Comparison of ENCODE assay signal across 9 mouse cellular contexts in genomic region chr3:45382032-45382755, GRCm38 (mm10). TPM values are rescaled to one million over a fixed set of nuclear protein-coding genes. Genes with fewer than 3 reads are reported as not detected.
A peak's percentile ranks its signal among the peaks of the same experiment; 100 is the strongest.
DNase-seq lines count a peak whose midpoint lies in the region; ATAC-seq and TF ChIP-seq lines count a peak whose summit lies in the region.
"Had no signal": no experiment of that assay in that cellular context is flagged by ENCODE, and none has a peak within 500 bp of the region (broad histone marks: within the 10 kb centered on the region; RNA-seq: fewer than 3 reads in every experiment).

No protein-coding gene starts in this region.

- H3K27ac ChIP-seq in heart, embryonic 14.5 days (replicated peaks in 1 of 2; ENCODE audit: control insufficient read depth in 1 of 2, insufficient read depth in 1 of 2, low read depth in 2 of 2, low read length in 2 of 2) = no peak overlapping the region
- no peak overlapping the region for H3K27ac ChIP-seq in embryonic facial prominence, embryonic 10.5 days (replicated peaks)
- H3K27ac ChIP-seq in hindbrain, embryonic 11.5 days (ENCODE audit: low read depth, low read length) = no peak overlapping the region
- peak overlapping the region; percentile 77 for H3K27ac ChIP-seq in midbrain, embryonic 13.5 days
- no peak overlapping the region for H3K27ac ChIP-seq in liver, postnatal 0 days (ENCODE audit: low read depth)

- H3K9me3 ChIP-seq in heart, embryonic 14.5 days (ENCODE audit: control insufficient read depth, low read length) = no peaks in the 10 kb centered on the region
- H3K9me3 ChIP-seq in embryonic facial prominence, embryonic 10.5 days = no peaks in the 10 kb centered on the region
- H3K9me3 ChIP-seq in hindbrain, embryonic 11.5 days (ENCODE audit: control insufficient read depth, low read length) = no peaks in the 10 kb centered on the region
- H3K9me3 ChIP-seq in midbrain, embryonic 13.5 days = no peaks in the 10 kb centered on the region
- H3K9me3 ChIP-seq in liver, postnatal 0 days (ENCODE audit: low read length) = no peaks in the 10 kb centered on the region

- WGBS in heart, embryonic 14.5 days = 41% methylated on average over 4 of the region's 4 CpGs
- WGBS in embryonic facial prominence, embryonic 10.5 days = 20% methylated on average over 4 of the region's 4 CpGs
- WGBS in hindbrain, embryonic 11.5 days = 25% methylated on average over 4 of the region's 4 CpGs
- WGBS in midbrain, embryonic 13.5 days = 16% methylated on average over 4 of the region's 4 CpGs
- WGBS in liver, postnatal 0 days (ENCODE audit: insufficient replicate concordance) = 24% methylated on average over 4 of the region's 4 CpGs

- DNase-seq in heart, adult 8-10 months (ENCODE audit: low spot score) = no peak
- DNase-seq in embryonic facial prominence, embryonic 10.5 days (ENCODE audit: low spot score) = peak; percentile 23
- peak; percentile 23 for DNase-seq in hindbrain, embryonic 11.5 days (ENCODE audit: low spot score)
- DNase-seq in adrenal gland, postnatal 25 days = no peak
- no peak for DNase-seq in liver, postnatal 0 days
- DNase-seq in heart, postnatal 36 days = no peak
- DNase-seq: lung, postnatal 10 days had no signal

- intact Hi-C loops in heart, postnatal 36 days (cut with DNase I) = no loop called here

- TF ChIP-seq CTCF in liver, postnatal 0 days (IDR thresholded peaks at IDR 0.05; ENCODE audit: low read depth) = no peak

- no peak for ATAC-seq in heart, embryonic 14.5 days (ENCODE audit: insufficient number of reproducible peaks, insufficient read depth, low FRiP score, low read depth)
- ATAC-seq in hindbrain, embryonic 11.5 days (ENCODE audit: low FRiP score) = no peak
- ATAC-seq in midbrain, embryonic 13.5 days = no peak
- ATAC-seq in liver, postnatal 0 days = no peak

- peaks cover 44% of the 10 kb centered on the region for H3K27me3 ChIP-seq in heart, embryonic 14.5 days (ENCODE audit: control insufficient read depth, insufficient read depth, low read length)
- peaks cover 44% of the 10 kb centered on the region for H3K27me3 ChIP-seq in embryonic facial prominence, embryonic 10.5 days (replicated peaks; ENCODE audit: low read depth, poor library complexity, severe bottlenecking)
- H3K27me3 ChIP-seq in hindbrain, embryonic 11.5 days (ENCODE audit: control insufficient read depth, insufficient read depth, low read length) = peaks cover 18% of the 10 kb centered on the region
- no peaks in the 10 kb centered on the region for H3K27me3 ChIP-seq in midbrain, embryonic 13.5 days
- H3K27me3 ChIP-seq in liver, postnatal 0 days (ENCODE audit: insufficient read depth, low read length) = peaks cover 52% of the 10 kb centered on the region

- no peaks in the 10 kb centered on the region for H3K36me3 ChIP-seq in heart, embryonic 14.5 days (ENCODE audit: control insufficient read depth, insufficient read depth, low read length)
- H3K36me3 ChIP-seq in embryonic facial prominence, embryonic 10.5 days (replicated peaks) = no peaks in the 10 kb centered on the region
- H3K36me3 ChIP-seq in hindbrain, embryonic 11.5 days (ENCODE audit: control insufficient read depth, insufficient read depth, low read length) = no peaks in the 10 kb centered on the region
- H3K36me3 ChIP-seq in midbrain, embryonic 13.5 days = no peaks in the 10 kb centered on the region
- no peaks in the 10 kb centered on the region for H3K36me3 ChIP-seq in liver, postnatal 0 days (replicated peaks; ENCODE audit: insufficient read depth, low read length)

- no peak overlapping the region for H3K9ac ChIP-seq in heart, embryonic 14.5 days (ENCODE audit: low read length)
- no peak overlapping the region for H3K9ac ChIP-seq in hindbrain, embryonic 11.5 days (ENCODE audit: low read depth, low read length)
- peak overlapping the region; percentile 85 for H3K9ac ChIP-seq in midbrain, embryonic 13.5 days (replicated peaks)
- H3K9ac ChIP-seq in liver, postnatal 0 days (replicated peaks) = no peak overlapping the region

- no peak overlapping the region for H3K4me3 ChIP-seq in heart, embryonic 14.5 days (ENCODE audit: control insufficient read depth in 1 of 2, insufficient read depth in 1 of 2, low read depth in 1 of 2, low read length in 2 of 2)
- H3K4me3 ChIP-seq in embryonic facial prominence, embryonic 10.5 days = peak overlapping the region; percentile 75
- peak overlapping the region; percentile 61 for H3K4me3 ChIP-seq in hindbrain, embryonic 11.5 days (ENCODE audit: low read depth, low read length)
- H3K4me3 ChIP-seq in midbrain, embryonic 13.5 days (replicated peaks) = peak overlapping the region; percentile 81
- no peak overlapping the region for H3K4me3 ChIP-seq in liver, postnatal 0 days (ENCODE audit: low read depth, low read length)

- peaks cover 11 to 32% of the 10 kb centered on the region in 2 experiments; a peak in 3 of 4 replicates for H3K4me1 ChIP-seq in heart, embryonic 14.5 days (ENCODE audit: control insufficient read depth in 2 of 2, insufficient read depth in 2 of 2, low read length in 2 of 2)
- peaks cover 37% of the 10 kb centered on the region for H3K4me1 ChIP-seq in embryonic facial prominence, embryonic 10.5 days
- peaks cover 4% of the 10 kb centered on the region; the same call in 1 of the 2 replicates for H3K4me1 ChIP-seq in hindbrain, embryonic 11.5 days (replicated peaks; ENCODE audit: control insufficient read depth, insufficient read depth, low read length)
- H3K4me1 ChIP-seq in midbrain, embryonic 13.5 days (replicated peaks) = peaks cover 37% of the 10 kb centered on the region
- peaks cover 6% of the 10 kb centered on the region for H3K4me1 ChIP-seq in liver, postnatal 0 days (ENCODE audit: insufficient read depth)

- peak overlapping the region; percentile 100; the same call in 1 of the 2 replicates for H3K4me2 ChIP-seq in heart, embryonic 14.5 days (ENCODE audit: low read length)
- H3K4me2 ChIP-seq in hindbrain, embryonic 11.5 days (replicated peaks; ENCODE audit: low read depth, low read length) = peak overlapping the region; percentile 96
- H3K4me2 ChIP-seq in midbrain, embryonic 13.5 days (replicated peaks) = peak overlapping the region; percentile 91
- H3K4me2 ChIP-seq in liver, postnatal 0 days (ENCODE audit: low read depth, low read length) = no peak overlapping the region

- TF ChIP-seq EP300 in liver, postnatal 0 days (IDR thresholded peaks at IDR 0.05; ENCODE audit: low read depth) = no peak

RNA-seq across cellular contexts. Expression of gene Pcdh10, which starts 4.0 kb away (rescaled TPM):
- 0.04 and 0.22 TPM in 2 replicates for polyA plus RNA-seq in heart, embryonic 14.5 days (2014; fragmentation: Nextera tagmentation; extraction: Ambion mirVana)
- total RNA-seq in heart, adult 8-10 months (2022) = under 1 TPM in 3 of 4 experiments, not detected in 1; 0.03 to 0.25 (median 0.16) TPM
- polyA plus RNA-seq in embryonic facial prominence, embryonic 10.5 days (2016; fragmentation: Nextera tagmentation; extraction: Ambion mirVana) = 1.6 and 3.3 TPM in 2 replicates
- 4.5 and 4.6 TPM in 2 replicates for polyA plus RNA-seq in hindbrain, embryonic 11.5 days (2014; fragmentation: Nextera tagmentation; extraction: Ambion mirVana)
- polyA plus RNA-seq in midbrain, embryonic 13.5 days (2015; fragmentation: Nextera tagmentation; extraction: Ambion mirVana) = 14.6 and 15.6 TPM in 2 replicates
- 2.8 and 6.5 TPM in 2 replicates for total RNA-seq in adrenal gland, postnatal 25 days (2021)
- not detected in 2 replicates for polyA plus RNA-seq in liver, postnatal 0 days (2015; fragmentation: Nextera tagmentation; extraction: Ambion mirVana)
- total RNA-seq in heart, postnatal 36 days (2021) = not detected

Comparison
In these comparisons a context has a peak if more than half of its experiments do, and no peak if none do; other contexts are left out.
1. H3K4me3 ChIP-seq: peak in embryonic facial prominence, embryonic 10.5 days (single experiment), hindbrain, embryonic 11.5 days (single experiment) and midbrain, embryonic 13.5 days (single experiment); none in heart, embryonic 14.5 days (0 of 2) and liver, postnatal 0 days (single experiment).
2. DNase-seq: peak in embryonic facial prominence, embryonic 10.5 days (single experiment) and hindbrain, embryonic 11.5 days (single experiment); none in heart, adult 8-10 months (single experiment), adrenal gland, postnatal 25 days (single experiment), liver, postnatal 0 days (single experiment) and heart, postnatal 36 days (0 of 2).